Mouse (Mus musculus): ENCODE data around the gene Cend1. TPM values are rescaled to one million over a fixed set of nuclear protein-coding genes. Genes with fewer than 3 reads are reported as not detected.
A peak's percentile ranks its signal among the peaks of the same experiment; 100 is the strongest.

Gene Cend1
- total RNA-seq (2022), result 100 to 1,000 TPM; 248 to 286 (median 272) TPM

- peak; percentile 90 to 92 for DNase-seq (ENCODE audit: low spot score in 2 of 2)
Observed at GRCm38 (mm10) chr7:141429310-141429709, at the start of gene Cend1. TSS of gene Cend1 (minus strand) at chr7:141429491.

GRCm38 (mm10) chr7:141478270-141478748, 49.0 kb upstream of the Cend1 start:
- DNase-seq (ENCODE audit: low spot score in 2 of 2), result no peak

- DNase-seq (ENCODE audit: low spot score in 2 of 2), result no peak
Observed at GRCm38 (mm10) chr7:141477578-141478269, 48.4 kb upstream of the Cend1 start.

- DNase-seq (ENCODE audit: low spot score in 2 of 2), result no peak
Observed at GRCm38 (mm10) chr7:141476981-141477370, 47.7 kb upstream of the Cend1 start.

- DNase-seq (ENCODE audit: low spot score in 2 of 2), result no peak
Observed at GRCm38 (mm10) chr7:141476226-141476980, 47.1 kb upstream of the Cend1 start.

GRCm38 (mm10) chr7:141475805-141476158, 46.5 kb upstream of the Cend1 start:
- no peak for DNase-seq (ENCODE audit: low spot score in 2 of 2)

GRCm38 (mm10) chr7:141475011-141475804, 45.9 kb upstream of the Cend1 start, which contains the start of the genes Polr2l and Tspan4:
TSS of gene Polr2l (minus strand) at chr7:141475132.
TSS of gene Tspan4 (plus strand) at chr7:141475240.
- DNase-seq (ENCODE audit: low spot score in 2 of 2), result peak in 1 of 2 experiments; percentile 82

- no peak for DNase-seq (ENCODE audit: low spot score in 2 of 2)
Observed at GRCm38 (mm10) chr7:141474160-141474559, 44.9 kb upstream of the Cend1 start.

GRCm38 (mm10) chr7:141472763-141473162, 43.5 kb upstream of the Cend1 start:
- DNase-seq (ENCODE audit: low spot score in 2 of 2), result no peak

GRCm38 (mm10) chr7:141472226-141472625, 42.9 kb upstream of the Cend1 start:
- DNase-seq (ENCODE audit: low spot score in 2 of 2), result no peak

- DNase-seq (ENCODE audit: low spot score in 2 of 2), result no peak
Observed at GRCm38 (mm10) chr7:141471236-141471635, 41.9 kb upstream of the Cend1 start.

GRCm38 (mm10) chr7:141470637-141470944, 41.3 kb upstream of the Cend1 start:
- DNase-seq (ENCODE audit: low spot score in 2 of 2), result no peak

- no peak for DNase-seq (ENCODE audit: low spot score in 2 of 2)
Observed at GRCm38 (mm10) chr7:141469901-141470636, 40.8 kb upstream of the Cend1 start.

GRCm38 (mm10) chr7:141469352-141469751, 40.1 kb upstream of the Cend1 start:
- DNase-seq (ENCODE audit: low spot score in 2 of 2), result no peak

- no peak for DNase-seq (ENCODE audit: low spot score in 2 of 2)
Observed at GRCm38 (mm10) chr7:141468522-141469211, 39.4 kb upstream of the Cend1 start.

GRCm38 (mm10) chr7:141468164-141468521, 38.9 kb upstream of the Cend1 start:
- DNase-seq (ENCODE audit: low spot score in 2 of 2), result no peak

- no peak for DNase-seq (ENCODE audit: low spot score in 2 of 2)
Observed at GRCm38 (mm10) chr7:141467230-141468030, 38.1 kb upstream of the Cend1 start, which contains the start of gene Cd151. TSS of gene Cd151 (plus strand) at chr7:141467392.

- no peak for DNase-seq (ENCODE audit: low spot score in 2 of 2)
Observed at GRCm38 (mm10) chr7:141466607-141467148, 37.4 kb upstream of the Cend1 start.

- DNase-seq (ENCODE audit: low spot score in 2 of 2), result no peak
Observed at GRCm38 (mm10) chr7:141466045-141466394, 36.7 kb upstream of the Cend1 start.
